Mouse (Mus musculus) lung, adult 2 months (tissue): ENCODE measurements around the gene Cd72.

Experiments
- CTCF ChIP-seq: fragments of 200-500 bp; IDR thresholded peaks from 2 replicates; pipeline ENCODE4 v1.5.1; 2011; ENCODE audit warnings: mild to moderate bottlenecking, low read length, control low read depth; ENCODE audit not compliant: insufficient read depth
- POLR2A ChIP-seq: fragments of 200-500 bp; IDR thresholded peaks from 2 replicates; pipeline ENCODE4 v1.6.1; 2011; ENCODE audit warnings: low read depth, mild to moderate bottlenecking, control low read depth, low read length, borderline replicate concordance; ENCODE audit errors: extremely low read depth

DNA sequence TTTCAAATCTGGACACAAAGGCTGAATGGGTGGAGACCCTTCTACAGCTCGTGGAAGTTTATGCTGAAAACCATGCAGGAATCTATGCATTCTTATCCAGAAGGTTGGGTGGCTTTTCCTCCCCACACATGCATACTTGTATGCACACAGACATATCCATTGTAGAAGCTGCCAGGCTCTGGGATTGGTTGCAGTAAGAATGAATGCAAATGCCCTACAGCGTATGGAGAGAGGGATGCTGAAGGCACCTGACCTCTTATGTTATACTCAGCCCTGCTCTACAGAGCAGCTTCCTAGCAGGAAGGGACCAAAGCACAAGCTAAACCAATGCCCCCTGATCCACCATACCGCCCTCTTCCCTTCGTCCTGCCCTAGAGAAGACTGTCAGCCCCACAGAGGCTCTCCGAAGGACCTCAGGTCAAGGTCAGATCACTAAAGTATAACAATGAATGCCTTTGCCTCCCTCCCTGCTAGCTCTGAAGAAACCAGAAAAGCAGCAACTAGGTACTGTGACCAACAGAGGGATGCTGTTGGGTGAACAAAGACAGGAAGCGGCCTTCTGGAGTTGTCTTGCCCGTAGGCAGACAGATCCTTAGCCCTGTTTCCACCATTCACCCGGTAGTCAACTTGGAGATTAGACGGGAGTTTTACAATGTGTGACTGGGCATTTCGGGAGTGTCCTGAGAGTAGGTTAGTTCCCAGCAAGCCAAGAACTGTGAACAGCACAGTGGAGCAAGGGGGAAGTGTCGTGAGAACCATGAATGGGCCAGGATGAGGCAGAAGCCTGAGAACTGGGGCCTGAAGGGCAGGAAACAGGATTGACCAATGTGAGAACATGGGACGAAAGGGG, 47.1 kb downstream of the Cd72 start:
- TF ChIP-seq CTCF: no peak
- TF ChIP-seq POLR2A: no peak
